Mouse (Mus musculus) CH12.LX (cell line): ENCODE measurements around the gene Tlr9. TPM values are rescaled to one million over a fixed set of nuclear protein-coding genes. Genes with fewer than 3 reads are reported as not detected.

Experiments used
- DNase-seq: peaks from one replicate; pipeline ENCODE4 v3.0.0-alpha.2; 2013; ENCODE audit errors: extremely low read depth
- H3K27ac ChIP-seq: 2 replicates; pipeline ENCODE4 v1.5.1; 2012; ENCODE audit warnings: low read depth, mild to moderate bottlenecking, control low read depth, moderate library complexity; ENCODE audit not compliant: insufficient read depth
- H3K27me3 ChIP-seq: replicated peaks from 2 replicates; pipeline ENCODE3; 2012; ENCODE audit warnings: inconsistent platforms
- H3K36me3 ChIP-seq, 2 experiments: replicated peaks in 1 of 2; 2 replicates each; pipeline versions ENCODE3 to v1.6.1; 2012; ENCODE audit warnings: inconsistent platforms in 1 of 2, low read length in 1 of 2, mild to moderate bottlenecking in 1 of 2, mixed read lengths in 1 of 2, moderate library complexity in 1 of 2; ENCODE audit not compliant: control insufficient read depth in 1 of 2, insufficient read depth in 1 of 2
- H3K4me1 ChIP-seq, 2 experiments: 2 replicates each; pipeline ENCODE4 v1.6.1; 2012; ENCODE audit warnings: inconsistent platforms in 1 of 2, moderate library complexity in 1 of 2; ENCODE audit not compliant: insufficient read depth in 2 of 2, control insufficient read depth in 1 of 2
- H3K4me2 ChIP-seq: 2 replicates; pipeline ENCODE4 v1.6.1; 2012; ENCODE audit warnings: low read depth, mild to moderate bottlenecking, control low read depth; ENCODE audit not compliant: poor library complexity, insufficient read depth, severe bottlenecking
- H3K4me3 ChIP-seq, 3 experiments: fragments of 150-350 bp in 1 of 3; sonication (generic) in 1 of 3; replicated peaks in 1 of 3; 2 replicates each; pipeline versions ENCODE3 to v1.5.1; 2011 to 2012; ENCODE audit warnings: low read depth in 2 of 3, low read length in 2 of 3, mild to moderate bottlenecking in 2 of 3, moderate library complexity in 2 of 3, control low read depth in 1 of 3, improper control_type of control experiment in 1 of 3, inconsistent platforms in 1 of 3, mixed read lengths in 1 of 3; ENCODE audit not compliant: poor library complexity in 1 of 3
- H3K79me2 ChIP-seq: replicated peaks from 2 replicates; pipeline ENCODE4 v1.6.1; 2012; ENCODE audit warnings: mild to moderate bottlenecking, moderate library complexity; ENCODE audit not compliant: control insufficient read depth, poor library complexity, insufficient read depth, severe bottlenecking; ENCODE audit errors: extremely low read depth
- H3K9ac ChIP-seq: 2 replicates; pipeline ENCODE4 v1.6.1; 2012; ENCODE audit warnings: low read depth, mild to moderate bottlenecking, control low read depth, moderate library complexity; ENCODE audit not compliant: insufficient read depth
- H3K9me3 ChIP-seq: replicated peaks from 2 replicates; pipeline ENCODE3; 2012; ENCODE audit warnings: low read length, inconsistent platforms, mixed read lengths
- BHLHE40 ChIP-seq: IDR thresholded peaks from 2 replicates; pipeline ENCODE4 v1.6.1; 2011; ENCODE audit warnings: mild to moderate bottlenecking, low read depth, low read length, improper control_type of control experiment
- CHD1 ChIP-seq: IDR thresholded peaks from 2 replicates; pipeline ENCODE4 v1.6.1; 2012; ENCODE audit warnings: low read depth, low read length, improper control_type of control experiment, inconsistent platforms
- CHD2 ChIP-seq: IDR thresholded peaks from 2 replicates; pipeline ENCODE4 v1.6.1; 2011; ENCODE audit warnings: low read length, improper control_type of control experiment
- E2F4 ChIP-seq: IDR thresholded peaks from 2 replicates; pipeline ENCODE4 v1.6.1; 2011; ENCODE audit warnings: low read depth, low read length, improper control_type of control experiment; ENCODE audit not compliant: insufficient replicate concordance
- ELF1 ChIP-seq: IDR thresholded peaks from 2 replicates; pipeline ENCODE4 v1.6.1; 2014; ENCODE audit warnings: low read depth, mild to moderate bottlenecking, inconsistent platforms, low read length, improper control_type of control experiment
- EP300 ChIP-seq: IDR thresholded peaks from 2 replicates; pipeline ENCODE4 v1.6.1; 2011; ENCODE audit warnings: low read length, improper control_type of control experiment
- ETS1 ChIP-seq: conservative IDR thresholded peaks from 2 replicates; pipeline ENCODE4 v1.6.1; 2012; ENCODE audit warnings: low read depth, mild to moderate bottlenecking, inconsistent platforms, low read length, improper control_type of control experiment, moderate library complexity
- IRF4 ChIP-seq: IDR thresholded peaks from 2 replicates; pipeline ENCODE4 v1.6.1; 2014; ENCODE audit warnings: low read depth, mild to moderate bottlenecking, inconsistent platforms, low read length, improper control_type of control experiment
- JUN ChIP-seq: IDR thresholded peaks from 2 replicates; pipeline ENCODE4 v1.6.1; 2011; ENCODE audit warnings: low read depth, mild to moderate bottlenecking, low read length, improper control_type of control experiment, moderate library complexity; ENCODE audit not compliant: insufficient read depth
- JUND ChIP-seq: conservative IDR thresholded peaks from 2 replicates; pipeline ENCODE4 v1.6.1; 2011; ENCODE audit warnings: low read depth, low read length, improper control_type of control experiment
- MAX ChIP-seq: IDR thresholded peaks from 2 replicates; pipeline ENCODE4 v1.6.1; 2011; ENCODE audit warnings: low read length, improper control_type of control experiment
- MEF2A ChIP-seq: IDR thresholded peaks from 2 replicates; pipeline ENCODE4 v1.6.1; 2014; ENCODE audit warnings: low read depth, mild to moderate bottlenecking, inconsistent platforms, low read length, improper control_type of control experiment, borderline replicate concordance
- MYC ChIP-seq: IDR thresholded peaks from 2 replicates; pipeline ENCODE4 v1.6.1; 2011; ENCODE audit warnings: low read depth, mild to moderate bottlenecking, improper control_type of control experiment, low read length
- NELFE ChIP-seq: IDR thresholded peaks from 2 replicates; pipeline ENCODE4 v1.6.1; 2011; ENCODE audit warnings: low read depth, low read length, improper control_type of control experiment
- NRF1 ChIP-seq: IDR thresholded peaks from 2 replicates; pipeline ENCODE4 v1.6.1; 2014; ENCODE audit warnings: low read depth, mild to moderate bottlenecking, inconsistent platforms, low read length, improper control_type of control experiment, moderate library complexity
- PAX5 ChIP-seq: IDR thresholded peaks from 2 replicates; pipeline ENCODE4 v1.6.1; 2012; ENCODE audit warnings: low read length, inconsistent platforms, mixed read lengths
- POLR2AphosphoS2 ChIP-seq: IDR thresholded peaks from 2 replicates; pipeline ENCODE4 v1.6.1; 2011; ENCODE audit warnings: low read depth, low read length, improper control_type of control experiment
- RAD21 ChIP-seq: IDR thresholded peaks from 2 replicates; pipeline ENCODE4 v1.6.1; 2011; ENCODE audit warnings: low read depth, mild to moderate bottlenecking, low read length, improper control_type of control experiment, moderate library complexity
- SIN3A ChIP-seq: IDR thresholded peaks from 2 replicates; pipeline ENCODE4 v1.6.1; 2012; ENCODE audit warnings: low read length, improper control_type of control experiment, inconsistent platforms
- TBP ChIP-seq: conservative IDR thresholded peaks from 2 replicates; pipeline ENCODE4 v1.6.1; 2011; ENCODE audit warnings: low read depth, low read length, improper control_type of control experiment
- TCF12 ChIP-seq: IDR thresholded peaks from 2 replicates; pipeline ENCODE4 v1.6.1; 2014; ENCODE audit warnings: low read depth, mild to moderate bottlenecking, inconsistent platforms, low read length, improper control_type of control experiment
- UBTF ChIP-seq: IDR thresholded peaks from 2 replicates; pipeline ENCODE4 v1.6.1; 2012; ENCODE audit warnings: low read depth, mild to moderate bottlenecking, inconsistent platforms, low read length, improper control_type of control experiment, moderate library complexity
- USF2 ChIP-seq: conservative IDR thresholded peaks from 2 replicates; pipeline ENCODE4 v1.6.1; 2011; ENCODE audit warnings: low read depth, low read length, improper control_type of control experiment
- ZC3H11A ChIP-seq: IDR thresholded peaks from 2 replicates; pipeline ENCODE4 v1.6.1; 2012; ENCODE audit warnings: low read depth, mild to moderate bottlenecking, inconsistent platforms, low read length, improper control_type of control experiment
- dilution Hi-C: fragments of 300-500 bp; cut with MboI; formaldehyde crosslinking; loops from 2 replicates; pipeline ENCODE4 v1.14.3; 2020; ENCODE audit warnings: low sequenced_read_pairs; ENCODE audit not compliant: extremely low pct_unique_long_range_greater_than_20kb, extremely low pct_ligation_motif_present
- in situ Hi-C: fragments of 300-500 bp; cut with MboI; formaldehyde crosslinking; loops from 3 replicates; pipeline ENCODE4 v1.14.3; 2019; ENCODE audit warnings: low sequenced_read_pairs, low pct_ligation_motif_present, low pct_unique_long_range_greater_than_20kb, mixed read lengths
- polyA plus RNA-seq: library from polyadenylated mRNA; unstranded; fragments of >175 nt; gene quantifications from 2 replicates; pipeline ENCODE4 v1.2.1, GENCODE M21; 2012; ENCODE audit warnings: low read depth; ENCODE audit not compliant: insufficient read length
- total RNA-seq, 2 experiments: library from RNA; depleted of rRNA; stranded (reverse); fragments of 300-350 nt in 1 of 2; fragments of >200 nt in 1 of 2; gene quantifications; 2 replicates each; pipeline ENCODE4 v1.2.3; 2012 to 2014

The Tlr9 gene
- total and polyA plus RNA-seq, 3 experiments = 1.0 to 12.5 (median 1.4) TPM

GRCm38 (mm10) chr9:106197081-106197713, 25.2 kb upstream of the Tlr9 start:
- Histone ChIP-seq H3K9me3 (no peaks in the 10 kb centered on the region), H3K79me2 (peaks cover 13% of the 10 kb centered on the region), H3K36me3 (peaks cover 32 to 43% of the 10 kb centered on the region in 2 experiments), H3K9ac (no peak overlapping the region), H3K4me3 (peak overlapping the region in 2 of 3 experiments; percentile 72 to 86), H3K27me3 (no peaks in the 10 kb centered on the region), H3K4me2 (0 out of 2 replicates have a peak overlapping the region, but pooled peaks have one; percentile 89), H3K4me1 (peaks cover 25 to 83% of the 10 kb centered on the region in 2 experiments), H3K27ac (0 out of 2 replicates have a peak overlapping the region, but pooled peaks have one; percentile 4)
- no peak for DNase-seq
- dilution Hi-C loops = no loop called here
- no peak for TF ChIP-seq TBP
- no peak for TF ChIP-seq MYC
- TF ChIP-seq MEF2A = no peak
- no peak for TF ChIP-seq RAD21
- TF ChIP-seq ZC3H11A = no peak
- 0 out of 2 replicates have a peak, but pooled peaks have one; percentile 26 for TF ChIP-seq TCF12
- no peak for TF ChIP-seq JUN
- TF ChIP-seq POLR2AphosphoS2 = no peak
- no peak for TF ChIP-seq SIN3A
- no peak for TF ChIP-seq ETS1
- TF ChIP-seq NELFE = no peak
- 0 out of 2 replicates have a peak, but pooled peaks have one; percentile 37 for TF ChIP-seq ELF1
- TF ChIP-seq JUND = no peak
- no peak for TF ChIP-seq NRF1
- peak; percentile 72 for TF ChIP-seq IRF4
- peak; percentile 60 for TF ChIP-seq EP300
- TF ChIP-seq BHLHE40 = no peak
- TF ChIP-seq USF2 = no peak
- no peak for TF ChIP-seq UBTF
- TF ChIP-seq CHD2 = no peak
- TF ChIP-seq CHD1 = no peak
- TF ChIP-seq MAX = no peak
- no peak for TF ChIP-seq E2F4
- no peak for TF ChIP-seq PAX5
- in situ Hi-C loops = no loop called here
